Mouse (Mus musculus) monocyte, adult 5-6 weeks (primary cell): Measurements from ENCODE around the gene Eftud2. TPM values are rescaled to one million over a fixed set of nuclear protein-coding genes. Genes with fewer than 3 reads are reported as not detected.

Source experiments
- ATAC-seq: fragments of 153-309, 156-312 bp; replicated peaks from 2 replicates; pipeline ENCODE4 v1.8.0; 2017; ENCODE audit warnings: mild to moderate bottlenecking; ENCODE audit not compliant: low TSS enrichment, insufficient number of reproducible peaks, severe bottlenecking, poor library complexity, low FRiP score
- total RNA-seq: library from RNA; stranded (forward); fragments of 200-1000, 200-491, 200-594 nt; gene quantifications from 3 replicates; pipeline ENCODE4 v1.2.3, GENCODE M21; 2017

Gene Eftud2
- 67.8 to 73.5 TPM (median 72.3 TPM) in 3 replicates for total RNA-seq

GRCm38 (mm10) chr11:102880585-102881313, at the start of gene Eftud2, which contains the start of gene Ccdc103:
Gene Eftud2, minus strand, starts transcription at chr11:102880985.
Gene Ccdc103, plus strand, starts transcription at chr11:102881204.
- peak; percentile 86 for ATAC-seq

DNA sequence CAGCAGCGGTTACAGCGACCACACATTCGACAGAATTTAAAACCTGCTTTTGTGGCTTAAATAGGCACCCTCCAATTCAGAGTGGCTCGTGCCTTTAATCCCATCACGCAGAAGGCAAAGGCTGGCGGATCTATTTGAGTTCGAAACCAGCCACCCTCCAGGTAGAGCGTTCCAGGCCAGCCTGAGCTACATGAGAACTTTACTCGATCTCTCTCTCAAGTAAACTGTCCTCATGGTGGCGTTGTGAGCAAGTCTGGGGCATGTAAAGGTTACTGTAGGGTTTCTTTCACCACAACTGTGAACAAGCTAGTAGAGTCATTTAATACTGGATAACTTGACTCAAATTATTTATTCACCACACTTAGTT, 44.5 kb upstream of the Eftud2 start:
- peak; percentile 55 for ATAC-seq

DNA sequence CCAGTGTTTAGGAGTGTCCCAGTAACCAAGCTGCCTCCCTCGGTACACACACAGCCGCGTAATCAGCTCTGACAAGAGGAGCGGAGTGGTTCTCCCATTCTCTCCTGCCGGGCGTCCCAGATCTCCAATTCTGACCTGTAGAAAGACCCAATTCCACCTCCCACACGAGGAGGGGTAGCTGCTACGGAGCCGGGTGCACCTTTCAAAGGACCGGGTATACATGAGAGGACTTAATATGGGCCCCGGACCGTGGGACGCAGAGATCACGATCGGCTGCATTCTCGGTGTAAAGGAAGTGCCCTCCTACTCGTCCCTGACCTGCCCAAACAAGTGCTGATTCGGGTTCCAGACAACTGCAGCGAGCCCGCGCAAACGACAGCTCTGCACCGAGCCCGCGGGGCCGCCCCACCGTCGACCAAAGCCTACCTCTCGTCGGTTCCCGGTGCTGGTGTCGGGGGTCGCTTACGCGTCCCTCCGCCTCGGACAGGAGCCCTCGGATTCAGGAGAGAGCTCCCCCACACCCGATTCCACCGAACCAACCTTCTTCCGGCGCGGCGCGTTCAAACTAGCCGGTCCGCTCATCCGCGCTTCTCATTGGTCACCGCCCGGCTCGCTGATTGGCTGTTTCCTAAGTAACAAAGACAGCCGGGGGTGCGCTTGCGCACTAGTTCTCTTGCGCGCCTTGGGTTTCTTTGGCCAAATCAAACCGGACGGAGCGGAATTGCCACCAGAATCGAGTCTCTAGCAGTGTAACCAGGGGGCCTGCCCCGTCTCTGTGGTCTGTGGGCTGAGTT, 44.0 kb upstream of the Eftud2 start, which contains the start of gene Kif18b:
TSS of gene Kif18b (minus strand) at position 568 of the 794 bp plus-strand sequence.
- ATAC-seq: peak; percentile 100

DNA sequence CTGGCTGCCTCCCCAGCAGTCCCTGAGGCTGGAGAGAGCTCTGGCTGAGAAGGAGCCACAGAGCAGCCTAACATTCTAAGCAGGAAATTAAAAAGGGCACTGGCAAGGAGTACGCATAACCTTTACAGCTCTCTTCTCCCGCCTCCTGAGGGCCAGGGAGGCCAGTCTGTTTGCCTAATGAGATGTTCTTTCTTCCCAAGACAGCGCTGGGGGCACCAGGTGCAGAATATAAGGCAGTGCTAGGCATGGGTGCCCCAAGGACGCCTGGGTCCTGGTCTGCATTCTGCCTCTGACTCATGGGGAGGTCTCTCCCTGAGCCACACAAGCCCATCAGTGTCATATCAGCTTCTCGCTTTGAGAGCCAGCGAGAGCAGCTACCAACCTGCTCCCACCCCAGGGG, 40.7 kb upstream of the Eftud2 start:
- ATAC-seq: no peak

GRCm38 (mm10) chr11:102918077-102918476, 37.3 kb upstream of the Eftud2 start:
- no peak for ATAC-seq

DNA sequence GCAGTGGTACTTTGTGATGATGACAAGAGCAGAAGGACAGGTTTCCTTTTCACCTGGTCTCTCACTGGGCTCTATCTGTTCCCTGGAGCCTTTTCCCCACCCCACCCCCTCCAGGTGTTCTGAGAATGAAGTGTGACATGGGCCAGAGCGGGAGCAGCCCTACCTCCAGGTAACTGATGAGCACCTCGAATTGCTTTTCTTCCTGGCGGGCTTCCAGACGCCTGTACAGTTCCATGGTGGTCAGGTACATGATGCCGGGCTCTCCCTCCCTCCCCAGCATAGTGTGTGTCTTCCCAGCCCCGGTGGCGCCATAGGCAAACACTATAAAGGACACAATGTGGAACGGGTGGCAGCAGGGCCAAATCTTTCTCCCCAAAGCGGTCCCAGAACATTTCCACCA, 34.6 kb upstream of the Eftud2 start:
- no peak for ATAC-seq

GRCm38 (mm10) chr11:102911376-102911775, 30.6 kb upstream of the Eftud2 start:
- no peak for ATAC-seq

- no peak for ATAC-seq
These were observed 22.9 kb upstream of the Eftud2 start for GRCm38 (mm10) chr11:102903654-102904053.

- no peak for ATAC-seq
These were observed 21.3 kb upstream of the Eftud2 start for GRCm38 (mm10) chr11:102902107-102902506.

DNA sequence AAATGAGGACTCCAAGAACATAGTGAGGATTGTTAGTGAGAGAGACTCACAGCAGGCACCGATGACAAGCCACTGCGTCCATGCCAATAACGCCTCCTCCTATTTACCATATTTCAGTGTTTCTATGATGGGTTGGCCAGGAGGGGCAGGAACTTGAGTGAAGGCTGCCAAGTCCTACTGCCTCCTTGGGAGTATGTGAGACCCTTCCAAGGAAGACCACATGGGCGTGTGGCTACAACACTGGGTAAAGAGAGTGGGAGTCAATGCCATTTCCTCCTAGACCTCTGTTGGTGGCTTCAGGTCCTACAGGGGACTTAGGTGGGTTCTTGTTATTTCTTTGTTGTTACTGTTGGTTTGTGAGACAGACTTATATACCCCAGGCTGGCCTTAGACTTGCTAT, 20.4 kb upstream of the Eftud2 start:
- ATAC-seq: no peak

DNA sequence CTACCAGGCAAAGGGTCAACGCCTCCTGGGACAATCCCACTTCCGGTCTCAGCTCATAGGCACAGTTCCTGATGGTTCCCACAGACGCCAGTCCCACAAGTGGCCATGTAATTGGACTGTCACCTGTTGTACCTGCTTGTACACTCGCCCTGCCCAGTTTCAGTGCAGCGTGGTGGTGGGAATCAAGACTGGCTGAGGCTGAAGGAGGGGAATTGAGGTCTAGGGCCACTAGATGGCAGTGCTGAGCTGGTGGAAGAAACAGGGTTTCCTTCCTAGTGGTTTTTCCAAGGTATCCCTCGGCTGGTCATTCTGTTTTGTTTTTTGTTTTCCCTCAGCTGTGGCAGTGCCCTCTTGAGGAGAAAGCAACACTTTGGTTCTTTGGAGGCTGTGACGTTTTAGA, 20.0 kb upstream of the Eftud2 start, which contains the start of gene Gfap:
TSS of gene Gfap (minus strand) at position 150 of the 400 bp plus-strand sequence.
- peak; percentile 73 for ATAC-seq

DNA sequence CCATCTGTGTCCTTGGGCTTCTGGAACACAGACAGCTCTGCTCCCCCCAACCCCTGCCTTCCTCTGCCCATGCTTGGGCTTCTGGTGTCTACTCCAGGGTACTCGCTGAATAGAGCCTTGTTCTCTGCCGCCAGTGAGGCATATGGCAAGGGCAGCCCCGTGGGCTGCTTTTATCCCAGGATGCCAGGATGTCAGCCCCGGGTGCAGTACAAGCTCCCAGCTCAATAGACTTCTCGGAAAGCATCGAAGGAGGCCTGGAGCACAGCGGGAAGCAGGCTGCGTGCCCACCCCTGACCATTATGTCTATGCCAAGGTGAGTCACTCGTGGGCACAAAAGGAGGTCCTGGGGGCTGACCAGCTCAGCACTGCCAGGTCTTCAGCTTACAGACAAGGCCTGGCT, 17.6 kb upstream of the Eftud2 start:
- no peak for ATAC-seq

GRCm38 (mm10) chr11:102896641-102897040, 15.9 kb upstream of the Eftud2 start:
- no peak for ATAC-seq

- no peak for ATAC-seq
These were observed 15.0 kb upstream of the Eftud2 start for GRCm38 (mm10) chr11:102895779-102896178.

- ATAC-seq: no peak
These were observed 13.9 kb upstream of the Eftud2 start for GRCm38 (mm10) chr11:102894716-102895115.

GRCm38 (mm10) chr11:102893015-102893651, 12.3 kb upstream of the Eftud2 start:
- peak; percentile 52 for ATAC-seq

GRCm38 (mm10) chr11:102890096-102890495, 9.3 kb upstream of the Eftud2 start:
- ATAC-seq: no peak

DNA sequence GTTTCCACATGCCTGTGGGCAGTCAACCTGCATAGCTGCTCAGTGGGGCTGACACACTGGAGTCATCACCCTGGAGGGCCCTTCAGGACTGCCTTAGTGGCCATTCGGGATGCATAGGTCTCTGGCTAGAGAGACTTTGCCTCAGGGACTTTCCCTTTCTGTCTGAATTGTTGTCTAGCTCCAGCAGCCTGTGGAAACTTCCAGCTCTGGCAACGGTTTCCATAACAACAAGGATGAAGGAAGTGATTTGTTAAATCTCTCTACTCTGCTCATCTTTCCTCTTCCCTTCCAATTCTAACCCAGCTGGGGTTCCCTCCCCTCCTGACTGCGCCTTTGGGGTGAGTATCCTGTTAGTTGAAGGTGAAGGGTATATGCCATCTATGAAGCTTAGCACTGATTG, 7.3 kb upstream of the Eftud2 start:
- no peak for ATAC-seq

GRCm38 (mm10) chr11:102887433-102887832, 6.6 kb upstream of the Eftud2 start:
- no peak for ATAC-seq
